ENCODE assay signal across 8 mouse cellular contexts in genomic region chr14:74913381-74914230, GRCm38 (mm10). TPM values are rescaled to one million over a fixed set of nuclear protein-coding genes. Genes with fewer than 3 reads are reported as not detected.
DNase-seq lines count a peak whose midpoint lies in the region; ATAC-seq lines count a peak whose summit lies in the region.

No protein-coding gene starts in this region.

- H3K27me3 ChIP-seq in heart, embryonic 13.5 days (replicated peaks): no peaks in the 10 kb centered on the region
- no peaks in the 10 kb centered on the region for H3K27me3 ChIP-seq in lung, embryonic 15.5 days

- DNase-seq in 416B (ENCODE audit: low read depth) (peak; percentile 33), ES-CJ7 (ENCODE audit: low read depth, low spot score) (peak; percentile 22)
- DNase-seq in Muller cell, postnatal 12 days (ENCODE audit: inconsistent ontology term): no peak
- DNase-seq in cerebellum, postnatal 36 days: no peak
- no peak for DNase-seq in thymus, postnatal 14 days
- DNase-seq in gastrocnemius, postnatal 25 days: no peak

- WGBS in heart, embryonic 13.5 days: 72% methylated on average over 20 of the region's 20 CpGs
- 28% methylated on average over 20 of the region's 20 CpGs for WGBS in lung, embryonic 15.5 days

- no peak overlapping the region for H3K4me3 ChIP-seq in heart, embryonic 13.5 days
- no peak overlapping the region for H3K4me3 ChIP-seq in lung, embryonic 15.5 days

- peaks cover 63% of the 10 kb centered on the region for H3K4me1 ChIP-seq in heart, embryonic 13.5 days
- H3K4me1 ChIP-seq in lung, embryonic 15.5 days: peaks cover 60% of the 10 kb centered on the region

- H3K9me3 ChIP-seq in heart, embryonic 13.5 days: no peaks in the 10 kb centered on the region
- H3K9me3 ChIP-seq in lung, embryonic 15.5 days: no peaks in the 10 kb centered on the region

- no peaks in the 10 kb centered on the region for H3K36me3 ChIP-seq in heart, embryonic 13.5 days
- H3K36me3 ChIP-seq in lung, embryonic 15.5 days: no peaks in the 10 kb centered on the region

- peak overlapping the region; percentile 53; the same call in 1 of the 2 replicates for H3K27ac ChIP-seq in heart, embryonic 13.5 days (replicated peaks)
- peak overlapping the region; percentile 82 for H3K27ac ChIP-seq in lung, embryonic 15.5 days

- ATAC-seq in heart, embryonic 13.5 days (ENCODE audit: extremely low read depth, insufficient number of reproducible peaks, low FRiP score, low TSS enrichment): no peak
- peak; percentile 48; the same call in 1 of the 2 replicates for ATAC-seq in lung, embryonic 15.5 days (ENCODE audit: borderline replicate concordance, extremely low read depth, low FRiP score, low TSS enrichment)

- H3K4me2 ChIP-seq in heart, embryonic 13.5 days: peak overlapping the region; percentile 9; the same call in 1 of the 2 replicates
- peak overlapping the region; percentile 36 for H3K4me2 ChIP-seq in lung, embryonic 15.5 days

- H3K9ac ChIP-seq in heart, embryonic 13.5 days: peak overlapping the region; percentile 40
- H3K9ac ChIP-seq in lung, embryonic 15.5 days: no peak overlapping the region

RNA-seq across cellular contexts. Expression of gene Lrch1, which starts 34.1 kb away (rescaled TPM):
- 9.1 and 10.4 TPM in 2 replicates for polyA plus RNA-seq in heart, embryonic 13.5 days (2015; fragmentation: Nextera tagmentation; extraction: Ambion mirVana)
- 17.5 and 19.9 TPM in 2 replicates for polyA plus RNA-seq in lung, embryonic 15.5 days (2015; fragmentation: Nextera tagmentation; extraction: Ambion mirVana)
- 1 to 10 TPM; 4.1 to 4.2 TPM for total RNA-seq in gastrocnemius, postnatal 25 days (2021)

Comparison
In these comparisons a context has a peak if more than half of its experiments do, and no peak if none do; other contexts are left out.
1. DNase-seq: peak in 416B (single experiment) and ES-CJ7 (single experiment); none in Muller cell, postnatal 12 days (single experiment), cerebellum, postnatal 36 days (0 of 2), thymus, postnatal 14 days (single experiment) and gastrocnemius, postnatal 25 days (single experiment).